Mouse (Mus musculus): ENCODE results near the gene Mrrf.
A peak's percentile ranks its signal among the peaks of the same experiment; 100 is the strongest.
"Not testable (repeated sequence)": the region's sequence is repeated elsewhere in the genome, so short reads cannot be mapped to it uniquely, and the experiment has no call there.

Gene Mrrf

DNA sequence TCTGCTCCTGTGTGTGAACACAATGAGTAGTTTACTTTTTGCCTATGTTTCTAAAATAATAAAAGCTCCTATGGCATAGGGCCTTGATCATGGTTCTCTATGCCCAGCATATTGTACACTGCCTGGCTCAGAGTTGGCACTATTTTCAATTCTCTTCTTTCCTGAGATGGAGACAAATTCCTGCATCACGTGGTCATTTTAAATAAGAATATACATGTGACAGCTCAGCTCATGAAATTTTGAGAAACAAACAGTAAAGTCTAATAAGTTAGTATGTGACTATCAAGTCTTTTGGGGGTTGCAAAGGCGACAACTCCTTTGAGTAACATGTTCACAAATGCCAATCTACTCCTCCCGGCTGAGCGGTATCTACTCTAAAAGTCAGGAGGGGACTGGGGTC is 302 bp upstream of the Mrrf start:
- no peak for DNase-seq

DNA sequence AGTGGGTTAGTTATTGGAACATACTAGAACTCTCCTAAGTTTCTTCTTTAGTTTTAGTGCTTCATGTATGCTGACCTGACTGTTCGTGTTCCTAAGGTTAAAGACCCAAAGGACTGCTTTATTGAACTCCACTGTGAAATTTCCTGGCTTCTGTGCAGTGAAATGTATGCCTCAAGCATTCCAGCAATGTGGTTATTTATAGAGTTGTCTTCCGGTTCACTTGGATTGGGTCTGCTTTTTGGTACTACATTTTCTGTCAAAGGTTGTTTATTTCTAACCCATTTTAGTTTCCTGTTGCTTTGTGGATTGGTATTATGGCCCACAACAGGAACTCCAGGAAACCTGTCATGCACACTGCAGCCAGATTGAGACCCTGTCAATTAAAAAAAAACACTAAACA is 2.9 kb downstream of the Mrrf start:
- no peak for DNase-seq

DNA sequence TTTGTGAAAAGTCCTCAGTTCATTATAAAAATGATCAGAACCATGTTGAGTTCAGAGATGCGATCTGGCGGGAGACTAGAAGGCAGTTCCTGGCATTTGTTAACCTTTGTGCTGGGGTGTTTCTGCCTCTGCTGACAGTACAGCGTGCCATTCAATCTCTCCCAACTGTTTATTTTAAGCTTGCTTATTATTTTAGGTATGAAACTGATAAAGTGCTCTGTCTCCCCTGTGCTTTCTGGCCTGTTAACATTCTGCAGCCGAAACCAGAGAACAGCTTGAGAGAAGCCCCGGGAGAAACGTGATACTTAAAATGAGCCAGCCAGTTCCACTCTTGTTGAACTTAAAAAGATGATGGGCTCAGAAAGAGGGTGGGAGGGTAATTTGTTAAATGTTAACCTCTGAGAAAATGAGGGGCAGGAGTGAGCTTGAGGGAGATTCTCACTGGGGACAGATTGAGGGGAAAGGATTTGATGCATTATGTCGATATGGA is 12.7 kb downstream of the Mrrf start:
- DNase-seq = no peak

DNA sequence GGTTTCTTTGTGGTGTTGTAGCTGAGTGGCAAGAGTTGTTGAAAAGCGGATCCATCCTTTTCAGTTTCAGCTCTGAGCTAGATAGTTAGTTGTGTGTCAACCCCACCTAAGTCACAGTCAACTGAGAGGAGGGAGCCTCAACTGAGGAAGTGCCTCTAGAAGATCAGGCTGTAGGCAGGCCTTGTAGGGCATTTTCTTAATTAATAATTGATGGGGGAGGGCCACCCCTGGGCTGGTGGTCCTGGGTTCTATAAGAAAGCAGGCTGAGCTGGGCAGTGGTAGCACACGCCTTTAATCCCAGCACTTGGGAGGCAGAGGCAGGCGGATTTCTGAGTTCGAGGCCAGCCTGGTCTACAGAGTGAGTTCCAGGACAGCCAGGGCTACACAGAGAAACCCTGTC is 16.2 kb downstream of the Mrrf start:
- DNase-seq = not testable (repeated sequence)

DNA sequence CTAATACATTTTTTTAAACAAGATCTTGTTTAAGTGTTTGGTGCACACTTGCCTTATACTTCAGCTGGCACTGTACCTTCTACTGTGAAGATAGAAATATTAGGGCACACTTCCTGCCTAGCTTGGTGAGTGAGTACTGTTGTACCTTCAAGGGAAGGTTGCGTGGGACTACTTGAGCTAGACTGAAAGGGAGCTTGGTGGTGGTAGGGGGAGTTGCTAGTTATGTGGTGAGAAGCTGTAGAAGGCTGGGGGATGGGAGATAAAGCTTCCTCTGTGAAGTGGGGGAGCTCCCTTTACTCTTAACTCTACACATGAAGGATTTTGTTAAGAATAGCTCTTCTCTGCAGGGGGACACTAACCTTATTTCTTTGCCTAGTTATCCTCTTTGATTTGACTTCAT is 21.3 kb downstream of the Mrrf start:
- no peak for DNase-seq

DNA sequence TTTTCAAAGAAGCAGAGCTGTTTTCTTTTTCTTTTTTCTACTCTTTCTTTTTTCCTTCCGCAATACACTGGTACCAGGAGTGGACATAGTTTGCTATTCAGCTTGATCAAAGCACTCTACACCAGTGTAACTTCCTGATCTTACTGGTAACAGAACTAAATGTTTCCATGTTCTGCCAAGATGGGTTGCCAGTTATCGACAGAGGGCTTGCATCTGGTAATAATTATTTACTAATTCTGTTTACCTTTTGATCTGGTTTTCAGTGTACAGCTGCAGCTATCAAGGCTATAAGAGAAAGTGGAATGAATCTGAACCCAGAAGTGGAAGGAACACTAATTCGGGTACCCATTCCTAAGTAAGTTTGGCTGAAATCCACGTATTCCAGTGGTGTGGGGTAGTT is 23.1 kb downstream of the Mrrf start:
- DNase-seq = no peak

DNA sequence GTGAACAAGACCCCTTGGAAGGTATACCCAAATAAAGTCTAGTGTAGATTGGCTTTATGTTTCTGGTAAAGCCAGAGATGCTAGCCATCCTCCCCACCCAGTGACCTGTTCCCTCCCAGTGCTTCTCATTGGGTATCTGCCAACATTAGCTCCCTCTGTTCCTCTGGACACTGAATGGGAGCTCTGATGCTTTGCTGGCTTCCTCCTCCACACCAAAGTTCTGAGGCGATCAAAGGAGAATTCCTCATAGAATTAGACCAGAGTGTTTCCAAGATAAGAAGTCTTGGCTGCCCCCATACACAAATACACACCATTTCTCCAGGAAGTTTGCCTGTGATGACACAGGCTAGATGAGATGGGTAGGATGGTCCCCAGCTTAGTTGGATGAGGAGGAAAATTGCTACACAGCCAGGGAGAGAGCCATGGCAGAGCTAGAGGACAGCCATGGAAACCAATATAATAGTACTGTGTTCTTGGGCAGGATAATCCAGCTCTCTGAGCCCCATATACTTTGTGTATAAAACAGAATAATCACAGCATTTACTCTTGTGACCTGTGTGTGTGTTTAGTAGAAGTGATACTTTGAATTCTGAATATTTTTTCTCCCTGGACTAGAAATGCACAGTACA is 31.9 kb downstream of the Mrrf start:
- DNase-seq = no peak

DNA sequence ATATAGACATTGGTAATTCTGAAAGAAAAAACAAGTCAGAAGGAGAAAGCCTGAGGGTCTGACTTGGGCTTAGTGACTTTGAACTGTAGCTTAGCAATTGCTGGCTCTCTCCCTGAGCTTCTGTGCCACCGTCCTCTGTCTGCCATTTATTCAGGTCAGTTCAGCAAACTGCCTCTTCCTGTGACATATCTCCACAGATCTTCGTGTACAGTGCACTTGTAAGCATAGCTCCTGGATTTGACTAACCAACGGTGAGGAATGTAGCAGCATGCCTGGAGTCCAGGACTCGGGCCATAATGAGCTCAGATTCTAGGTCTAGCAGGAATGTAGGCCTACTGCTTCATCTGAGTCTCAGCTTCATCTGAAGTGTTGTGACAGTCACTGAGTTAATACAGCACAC is 33.0 kb downstream of the Mrrf start:
- no peak for DNase-seq

DNA sequence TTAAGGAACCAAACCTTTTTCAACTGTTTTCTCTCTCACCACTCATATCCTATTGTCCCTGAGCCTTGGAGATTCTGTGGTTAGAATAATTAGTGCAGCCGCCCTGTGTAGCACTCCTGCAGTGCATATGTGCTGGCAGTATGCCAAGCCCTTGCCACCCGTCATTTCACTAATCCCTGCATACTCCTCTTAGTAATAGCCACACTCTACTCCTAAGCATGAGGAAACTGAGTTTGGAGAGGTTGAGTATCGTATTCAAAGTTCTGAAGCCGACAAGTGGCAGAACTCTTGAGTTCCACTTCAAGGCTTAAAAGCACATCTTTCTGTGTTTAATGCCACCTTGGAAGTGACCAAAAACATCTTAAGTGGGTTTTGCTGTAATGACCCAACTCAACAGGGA is 35.9 kb downstream of the Mrrf start:
- DNase-seq = peak; percentile 45 to 54

DNA sequence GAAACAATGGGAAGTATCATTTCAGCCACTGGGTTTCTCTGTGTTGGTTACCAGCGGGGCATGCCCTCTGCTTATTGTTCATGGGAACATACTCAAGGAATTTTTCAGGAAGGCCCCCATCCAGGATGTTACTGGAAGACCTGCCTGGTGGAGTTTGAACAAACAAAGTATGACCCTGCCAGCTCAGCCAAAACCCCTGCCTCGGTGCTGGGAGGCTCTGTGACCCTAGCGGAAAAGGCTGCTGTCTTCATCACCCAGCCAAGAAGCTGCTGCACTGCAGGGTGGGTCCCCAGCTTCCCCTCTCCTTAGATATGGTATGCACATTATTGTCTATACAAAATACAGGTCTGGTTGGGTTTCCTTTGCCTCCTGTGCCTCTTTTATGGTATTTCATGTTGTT is 36.4 kb downstream of the Mrrf start:
- DNase-seq = no peak

DNA sequence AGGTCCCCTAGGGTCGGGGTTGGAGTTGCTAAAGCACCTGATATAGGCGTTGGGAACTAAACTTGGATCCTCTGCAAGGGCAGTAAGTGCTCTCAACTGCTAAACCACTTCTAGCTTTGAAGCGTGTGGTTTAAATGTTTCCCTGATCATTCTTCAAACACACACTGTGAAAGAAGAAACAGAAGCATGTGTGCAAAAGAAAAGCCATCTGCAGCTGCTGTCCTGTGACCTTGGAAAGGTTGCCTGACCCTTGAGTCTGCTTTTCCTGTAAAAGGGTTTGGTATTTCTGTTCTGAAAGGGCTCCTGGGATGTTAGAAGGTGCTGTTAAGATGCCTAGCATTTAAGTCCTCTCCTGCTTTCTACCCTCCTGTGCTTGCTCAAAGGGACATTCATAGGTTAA is 43.3 kb downstream of the Mrrf start:
- DNase-seq = no peak

DNA sequence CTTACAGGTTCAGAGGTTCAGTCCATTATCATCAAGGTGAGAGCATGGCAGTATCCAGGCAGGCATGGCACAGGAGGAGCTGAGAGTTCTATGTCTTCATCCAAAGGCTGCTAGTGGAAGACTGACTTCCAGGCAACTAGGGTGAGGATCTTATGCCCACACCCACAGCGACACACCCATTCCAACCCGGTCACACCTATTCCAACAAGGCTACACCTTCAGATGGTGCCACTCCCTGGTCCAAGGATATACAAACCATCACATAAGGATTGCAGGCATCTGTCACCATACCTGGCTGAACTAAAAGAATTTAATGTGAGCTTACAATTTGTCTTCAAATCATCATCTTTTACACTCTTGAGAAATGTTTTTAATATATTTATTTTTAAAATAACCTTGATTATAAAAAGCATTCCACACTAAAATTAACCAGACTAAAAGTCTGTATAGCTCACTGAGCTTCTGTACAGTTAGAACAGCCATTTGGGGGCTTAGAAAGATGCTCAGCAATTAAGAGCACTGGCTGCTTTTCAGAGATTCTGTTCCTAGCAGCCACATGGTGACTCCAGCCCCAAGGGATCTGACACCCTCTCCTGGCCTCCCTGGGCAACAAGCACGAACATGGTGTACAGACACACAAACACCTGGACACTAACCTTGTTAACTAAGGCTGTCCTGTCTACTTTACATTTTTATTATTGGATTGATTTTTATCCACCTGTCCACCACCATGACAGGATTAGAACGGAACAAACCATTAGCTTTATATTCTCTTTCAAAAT is 45.6 kb downstream of the Mrrf start:
- DNase-seq = not testable (repeated sequence)

DNA sequence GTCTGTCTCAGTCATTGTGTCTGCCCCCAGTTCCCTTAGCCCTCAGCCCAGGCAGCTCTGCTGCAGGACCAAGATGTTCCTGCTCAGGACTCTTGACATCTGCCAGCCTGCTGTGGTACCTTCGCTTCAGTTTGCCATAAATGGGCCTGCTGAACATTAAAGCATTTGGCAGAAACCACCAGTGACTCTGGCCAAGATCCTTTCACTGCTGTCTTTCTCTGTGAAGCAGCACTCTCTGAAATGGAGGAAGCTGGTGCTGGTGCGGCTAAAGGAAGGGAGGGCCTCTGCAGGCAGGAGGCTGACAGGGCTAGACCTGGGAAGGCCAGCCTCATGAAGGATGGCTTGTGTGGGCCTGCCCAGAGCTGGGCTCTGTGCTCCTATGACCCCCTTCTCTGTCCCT is 47.1 kb downstream of the Mrrf start:
- no peak for DNase-seq

DNA sequence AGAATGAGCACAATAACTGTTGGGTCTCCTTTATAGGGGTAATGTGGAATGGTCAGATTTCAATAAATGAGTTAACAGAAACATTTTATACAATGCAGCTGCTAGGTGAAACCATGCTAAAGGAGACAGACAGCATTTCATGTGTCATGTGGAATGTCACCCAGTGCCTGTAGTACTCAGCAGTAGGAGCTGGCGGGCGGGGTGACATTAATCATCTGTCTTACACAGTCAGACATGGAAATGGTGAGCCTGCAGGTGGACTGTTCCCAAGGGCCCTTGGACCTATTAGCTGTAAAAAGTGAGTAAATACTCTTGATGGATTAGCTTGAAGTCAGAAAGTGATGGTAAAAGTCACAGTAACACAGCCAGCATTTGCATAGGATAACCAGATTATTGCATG is 48.0 kb downstream of the Mrrf start:
- no peak for DNase-seq

DNA sequence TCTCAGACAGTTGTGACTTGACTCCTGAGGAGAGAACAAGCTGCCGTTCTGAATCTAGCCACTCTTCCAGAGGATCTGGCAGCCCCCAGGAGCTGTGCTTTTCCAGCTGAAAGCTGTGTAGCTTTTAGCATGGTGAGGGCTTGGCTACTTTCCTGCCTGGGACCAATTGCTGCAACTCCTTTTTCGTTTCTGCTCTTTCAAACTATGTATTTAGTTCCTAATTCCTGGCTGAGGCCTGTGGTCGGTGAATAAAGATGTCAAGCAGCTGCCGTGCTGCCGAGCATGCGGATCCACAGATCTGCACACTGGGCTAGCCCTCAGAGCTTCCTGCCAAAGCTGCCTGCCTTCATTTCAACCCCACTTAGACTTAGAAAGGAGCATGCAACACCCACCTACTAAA is 48.7 kb downstream of the Mrrf start:
- DNase-seq = no peak

DNA sequence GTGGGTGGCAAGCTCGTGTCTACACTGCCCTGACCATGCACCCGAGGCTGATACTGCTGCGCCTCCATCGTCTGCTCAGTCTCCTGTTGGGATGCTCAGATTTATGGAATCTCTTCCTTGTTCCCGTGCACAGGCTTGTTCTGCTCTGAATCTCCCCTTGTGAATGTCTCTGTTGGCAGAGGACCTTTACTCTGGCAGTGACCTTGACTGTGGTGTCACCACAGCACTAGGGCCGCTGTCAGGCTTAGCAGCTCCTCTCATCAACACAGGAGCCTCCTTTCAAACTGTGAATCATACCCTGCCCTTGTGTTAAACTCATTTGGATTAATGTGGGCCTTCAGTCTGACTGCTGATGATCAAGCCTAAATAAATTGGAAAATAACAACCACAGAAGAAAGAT is 53.0 kb downstream of the Mrrf start:
- DNase-seq = not testable (repeated sequence)

DNA sequence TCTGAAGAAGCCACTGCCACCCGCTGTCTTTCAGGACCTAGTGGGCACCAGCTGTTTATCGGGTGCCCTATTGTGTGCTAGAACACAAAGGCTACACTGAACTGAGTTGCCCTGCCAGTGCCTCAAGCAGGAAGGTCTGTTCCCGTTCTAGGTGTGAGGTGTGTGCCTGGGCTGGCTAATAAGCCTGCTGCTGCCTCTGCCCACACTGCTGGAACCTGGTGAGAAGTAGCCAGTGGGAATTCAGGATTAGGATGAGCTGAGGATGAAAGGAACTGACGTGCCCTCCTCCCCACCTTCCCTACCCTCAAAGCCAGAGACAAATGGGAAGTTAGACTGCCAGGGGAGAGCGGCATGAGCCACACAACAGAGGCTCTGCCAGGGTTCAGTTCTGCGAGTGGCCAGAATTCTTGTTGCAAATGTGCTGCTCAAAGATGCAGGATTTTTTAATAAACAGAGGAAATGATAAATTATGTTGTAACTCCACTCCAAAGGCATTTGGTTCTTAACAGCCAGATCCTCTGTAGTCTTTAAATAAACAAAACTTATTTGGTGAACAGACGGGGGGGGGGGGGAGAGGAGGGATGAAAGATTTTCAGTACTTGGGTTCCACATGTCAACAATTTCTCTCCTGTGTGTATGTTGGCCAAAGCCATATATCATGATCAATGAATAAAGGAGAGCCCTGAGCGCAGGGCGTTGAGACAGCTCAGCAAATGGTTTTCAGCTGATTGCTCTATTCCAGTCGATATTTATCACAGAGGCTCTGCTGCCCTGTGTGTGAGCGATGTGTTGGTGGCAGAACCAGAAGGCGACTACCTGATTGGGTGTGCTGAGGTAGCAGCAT is 55.1 kb downstream of the Mrrf start:
- DNase-seq = no peak

DNA sequence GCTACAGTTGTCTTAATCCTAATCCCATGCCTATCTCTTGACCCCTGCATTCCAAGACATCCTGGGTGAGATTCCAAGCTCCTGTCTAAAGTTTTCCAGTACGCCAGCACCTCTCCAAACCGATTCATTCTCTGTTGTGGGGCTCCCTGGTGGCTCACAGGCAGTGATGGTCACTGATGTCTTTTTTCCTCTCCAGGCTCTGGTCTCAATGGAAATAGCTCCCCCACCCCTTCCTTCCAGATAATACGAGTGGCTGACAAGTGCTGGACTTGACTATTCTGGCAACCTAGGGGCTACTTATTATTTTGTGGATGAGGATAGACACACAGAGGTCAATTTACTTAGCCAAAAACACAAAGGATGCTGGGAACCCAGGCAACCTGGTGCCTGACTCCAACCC is 60.8 kb downstream of the Mrrf start:
- no peak for DNase-seq

DNA sequence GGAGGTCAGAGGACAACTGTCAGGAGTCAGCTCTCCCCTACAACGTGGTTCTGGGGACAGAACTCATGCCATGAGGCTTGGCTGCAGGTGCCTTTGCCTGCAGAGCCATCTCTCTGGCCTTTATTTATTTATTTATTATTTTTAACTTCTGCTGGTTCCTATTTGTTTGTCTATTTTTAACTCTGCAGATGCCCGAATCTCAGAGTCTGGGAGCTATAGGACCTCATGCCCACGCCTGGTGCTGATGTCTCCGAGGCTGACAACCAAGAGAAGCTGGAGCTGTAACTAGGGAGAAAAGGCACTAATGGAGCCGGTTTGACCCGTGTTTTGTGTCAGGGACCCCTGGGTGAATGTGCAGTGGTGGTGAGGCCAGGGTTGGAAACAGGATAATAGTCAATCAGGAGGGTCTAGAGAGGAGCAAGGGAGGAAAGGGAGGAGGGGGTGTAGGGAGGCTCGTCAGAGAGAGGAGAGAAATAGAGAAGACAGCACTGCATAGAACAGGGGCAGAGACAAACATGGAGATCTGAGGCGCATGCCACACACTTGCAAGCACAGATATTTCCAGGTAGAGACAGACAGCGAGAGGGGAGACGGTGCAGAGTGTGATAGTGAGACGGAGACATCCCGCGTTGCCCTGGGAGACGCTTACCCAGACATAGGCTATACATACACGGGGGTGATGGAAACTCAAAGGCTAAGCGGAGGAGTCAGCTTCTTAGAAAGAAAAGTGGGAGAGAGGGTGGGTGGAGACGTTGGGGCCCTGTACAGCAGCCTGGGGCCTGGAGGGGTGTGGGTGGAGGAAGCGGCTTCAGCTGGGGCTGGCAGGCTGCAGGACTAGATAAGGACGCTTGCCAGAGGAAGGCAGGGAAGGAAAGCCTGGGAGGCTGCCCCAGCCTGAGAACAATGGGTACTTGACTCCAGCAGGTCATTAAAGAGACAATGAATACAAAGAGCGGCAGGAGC is 62.0 kb downstream of the Mrrf start:
- peak; percentile 55 to 71 for DNase-seq

DNA sequence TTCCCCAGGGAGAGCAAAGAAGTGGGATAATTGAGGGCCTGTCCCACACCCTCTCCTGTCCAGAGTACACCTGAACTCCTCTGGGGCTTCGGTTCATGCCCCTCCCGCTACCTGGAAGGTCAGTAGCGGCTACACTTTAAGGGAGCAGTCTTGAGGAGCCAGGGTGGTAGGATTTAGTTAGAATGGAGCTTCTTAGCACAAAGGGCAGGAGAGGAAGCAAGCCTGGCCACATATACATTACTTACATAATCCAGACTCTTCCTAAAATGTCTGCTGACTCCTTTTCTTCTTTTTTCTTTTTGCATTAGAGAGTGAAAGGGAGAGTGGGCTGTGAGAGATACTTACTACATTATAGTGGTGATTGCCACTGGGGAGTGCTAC is 62.7 kb downstream of the Mrrf start:
- no peak for DNase-seq

DNA sequence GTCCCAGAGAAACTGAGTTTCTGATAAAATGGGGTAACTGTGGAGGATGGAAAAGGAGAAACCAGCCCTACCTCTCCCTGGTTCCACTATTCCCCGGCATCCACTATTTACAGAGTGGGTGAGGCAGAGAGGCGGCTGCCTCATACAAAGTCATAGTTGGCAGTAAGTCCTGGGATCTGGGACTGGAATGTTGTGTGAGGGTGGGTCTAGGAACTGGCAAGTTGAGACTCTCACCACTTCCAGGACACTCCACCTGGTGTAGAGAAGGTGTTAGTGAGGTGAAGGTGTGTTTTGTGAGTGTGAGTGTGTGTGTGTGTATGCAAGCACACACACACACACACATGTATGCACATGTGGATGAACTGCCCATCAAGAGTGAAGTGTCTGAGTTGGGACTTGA is 64.6 kb downstream of the Mrrf start:
- no peak for DNase-seq

Measured in lung, adult 18-20 months (tissue).